Mouse (Mus musculus): Measurements from ENCODE around the gene Rnf26.

Rnf26 gene

GRCm38 (mm10) chr9:44088877-44089608 is 24.3 kb downstream of the Rnf26 start:
- in situ Hi-C loops (cut with MseI, MboI): no loop called here

DNA sequence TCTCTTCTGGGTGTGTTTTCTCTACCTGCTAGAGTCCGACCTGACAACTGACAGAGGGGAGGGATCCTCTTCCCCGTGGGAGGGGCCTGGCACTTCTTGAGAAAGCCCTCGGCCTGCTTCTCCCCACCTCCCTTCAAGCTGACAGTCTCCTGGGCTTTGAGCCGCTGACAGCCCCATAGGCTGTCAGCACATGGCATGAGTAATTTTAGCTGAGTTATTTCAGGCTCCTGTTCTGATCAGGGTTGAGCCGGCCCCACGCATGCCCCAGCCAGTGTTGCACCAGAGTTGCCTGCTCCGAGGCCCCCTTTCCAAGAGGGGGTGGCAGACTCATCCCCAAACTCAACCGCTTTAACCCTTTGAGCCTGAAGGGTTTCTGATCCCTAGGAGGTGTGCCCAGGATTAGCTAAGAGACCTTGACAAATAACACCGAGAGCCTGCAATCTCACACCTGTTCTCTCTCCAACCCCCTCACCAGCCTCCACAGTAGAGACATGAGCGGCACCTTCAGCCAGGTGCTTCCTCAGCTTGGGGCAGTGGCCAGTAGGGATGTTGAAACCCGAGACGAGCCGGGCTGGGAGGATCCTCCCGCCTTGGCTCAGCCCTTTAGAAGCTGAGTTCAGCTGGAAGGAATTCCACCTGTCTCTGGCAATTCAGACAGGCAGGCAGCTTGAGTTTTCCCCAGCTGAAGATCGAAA is 25.4 kb downstream of the Rnf26 start:
- in situ Hi-C loops (cut with MseI, MboI): no loop called here

GRCm38 (mm10) chr9:44086960-44087359 is 26.4 kb downstream of the Rnf26 start:
- in situ Hi-C loops (cut with MseI, MboI): no loop called here

GRCm38 (mm10) chr9:44085741-44086665 is 27.3 kb downstream of the Rnf26 start:
- in situ Hi-C loops (cut with MseI, MboI): no loop called here

DNA sequence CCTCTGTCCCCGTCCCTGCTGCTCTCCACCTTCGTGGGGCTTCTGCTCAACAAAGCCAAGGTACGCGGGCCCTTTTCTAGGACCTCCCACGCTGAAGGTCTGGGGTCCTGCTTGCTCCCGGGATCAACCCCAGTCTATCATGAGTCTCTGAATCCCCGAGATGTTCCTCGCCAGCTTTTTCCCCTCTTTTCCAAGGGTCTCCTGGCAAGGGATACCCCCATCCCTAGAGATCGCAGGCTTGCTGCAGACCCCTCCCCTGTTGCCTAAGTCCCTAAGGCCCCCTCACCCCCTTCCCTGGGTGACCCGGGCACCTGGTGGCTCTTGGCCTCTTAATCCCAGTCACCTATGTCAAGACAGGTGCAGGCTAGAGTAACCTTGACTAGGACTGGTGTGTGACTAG is 28.0 kb downstream of the Rnf26 start:
- in situ Hi-C loops (cut with MseI, MboI): no loop called here

- in situ Hi-C loops (cut with MseI, MboI): no loop called here
Measured at GRCm38 (mm10) chr9:44084659-44085229, 28.6 kb downstream of the Rnf26 start.

DNA sequence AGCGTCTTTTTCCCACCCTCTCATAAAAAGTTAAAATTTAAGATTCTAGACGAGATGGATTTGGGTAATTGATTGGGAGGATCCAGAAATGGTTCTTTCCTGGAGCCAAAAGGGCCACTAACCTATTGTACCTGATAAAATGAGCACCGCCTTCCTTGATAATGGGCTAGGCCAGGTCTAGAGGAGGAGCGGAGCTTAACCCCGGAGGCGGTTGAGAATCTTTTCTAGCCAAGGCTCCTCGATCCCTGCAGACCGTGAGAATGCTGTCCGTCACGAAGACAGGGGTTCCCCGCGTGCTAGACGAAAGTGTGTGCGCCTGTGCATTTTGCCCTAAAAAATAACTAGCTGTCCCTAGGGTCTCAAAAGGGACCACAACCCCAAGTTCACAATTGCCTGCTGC is 29.1 kb downstream of the Rnf26 start:
- in situ Hi-C loops (cut with MseI, MboI): no loop called here

DNA sequence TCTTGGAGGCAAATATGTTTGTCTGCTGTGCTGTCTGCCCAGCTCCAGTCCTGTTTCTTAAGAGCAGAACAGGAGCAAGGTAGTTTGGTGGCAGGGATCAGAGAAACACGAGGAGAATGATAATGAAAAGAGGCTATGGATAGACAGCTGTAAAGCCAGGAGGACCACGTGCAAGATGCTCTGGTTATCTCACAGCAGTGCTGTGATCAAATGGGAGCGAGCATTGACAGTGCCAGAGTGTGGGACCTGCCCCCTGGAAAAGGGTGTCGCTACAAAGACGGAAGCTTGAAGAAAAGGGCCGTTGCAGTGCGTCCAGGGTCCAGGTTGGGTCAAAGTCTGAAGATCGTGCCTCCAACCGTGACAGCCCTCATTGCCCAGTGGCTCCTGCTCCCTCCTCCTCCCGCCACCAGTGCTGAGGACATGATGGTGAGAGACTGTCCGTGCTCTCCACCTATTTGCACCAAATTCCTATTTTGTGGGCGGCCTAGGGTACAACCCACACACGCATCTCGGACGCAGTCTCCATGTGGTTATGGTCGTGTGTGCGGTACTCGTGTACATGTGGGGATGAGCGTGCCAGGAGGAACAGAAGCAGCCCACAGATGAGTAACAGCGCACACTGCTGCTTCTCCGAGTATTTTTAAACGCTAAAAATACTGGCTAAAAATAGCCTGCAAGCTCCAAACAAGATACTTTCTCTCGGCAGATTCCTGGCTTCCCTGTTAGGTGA is 29.8 kb downstream of the Rnf26 start:
- in situ Hi-C loops (cut with MseI, MboI): no loop called here

DNA sequence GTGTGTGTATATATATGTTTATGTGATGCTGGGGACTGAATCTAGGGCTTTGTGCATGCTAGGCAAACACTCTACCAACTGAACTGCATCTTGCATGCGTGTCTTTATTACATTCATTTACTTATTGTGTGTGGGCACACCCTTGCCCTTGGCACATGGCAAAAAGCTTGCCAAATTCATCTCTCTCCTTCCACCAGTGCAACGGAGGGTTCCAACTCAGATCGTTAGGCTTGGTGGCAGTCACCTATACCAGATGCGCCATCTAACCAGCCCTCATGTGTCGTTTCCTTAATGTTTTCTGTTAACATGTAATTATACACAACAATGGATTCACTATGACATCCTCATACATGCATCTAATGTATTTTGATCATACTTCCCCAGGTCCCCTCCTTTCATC is 31.1 kb downstream of the Rnf26 start:
- in situ Hi-C loops (cut with MseI, MboI): no loop called here

DNA sequence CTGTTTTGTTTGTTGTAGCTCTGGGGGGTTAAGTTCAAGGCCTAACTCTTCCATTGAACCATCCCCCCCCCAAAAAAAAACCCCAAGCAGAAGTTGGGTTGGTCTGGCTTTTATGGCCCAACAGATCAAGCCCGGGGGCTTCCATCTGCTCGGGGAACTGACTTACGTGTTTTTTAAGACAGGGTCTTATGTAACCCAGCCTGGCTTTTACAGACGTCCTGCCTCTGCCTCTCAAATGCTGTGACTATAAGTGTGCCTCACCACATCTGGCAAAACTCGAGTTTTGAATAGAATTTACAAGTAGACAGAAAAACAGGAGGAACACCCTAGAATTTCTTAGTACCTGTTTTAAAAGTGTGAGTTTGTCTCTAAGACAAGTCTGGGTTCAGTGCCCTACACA is 31.7 kb downstream of the Rnf26 start:
- in situ Hi-C loops (cut with MseI, MboI): no loop called here

- in situ Hi-C loops (cut with MseI, MboI): no loop called here
Measured at GRCm38 (mm10) chr9:44080953-44081352, 32.4 kb downstream of the Rnf26 start.

DNA sequence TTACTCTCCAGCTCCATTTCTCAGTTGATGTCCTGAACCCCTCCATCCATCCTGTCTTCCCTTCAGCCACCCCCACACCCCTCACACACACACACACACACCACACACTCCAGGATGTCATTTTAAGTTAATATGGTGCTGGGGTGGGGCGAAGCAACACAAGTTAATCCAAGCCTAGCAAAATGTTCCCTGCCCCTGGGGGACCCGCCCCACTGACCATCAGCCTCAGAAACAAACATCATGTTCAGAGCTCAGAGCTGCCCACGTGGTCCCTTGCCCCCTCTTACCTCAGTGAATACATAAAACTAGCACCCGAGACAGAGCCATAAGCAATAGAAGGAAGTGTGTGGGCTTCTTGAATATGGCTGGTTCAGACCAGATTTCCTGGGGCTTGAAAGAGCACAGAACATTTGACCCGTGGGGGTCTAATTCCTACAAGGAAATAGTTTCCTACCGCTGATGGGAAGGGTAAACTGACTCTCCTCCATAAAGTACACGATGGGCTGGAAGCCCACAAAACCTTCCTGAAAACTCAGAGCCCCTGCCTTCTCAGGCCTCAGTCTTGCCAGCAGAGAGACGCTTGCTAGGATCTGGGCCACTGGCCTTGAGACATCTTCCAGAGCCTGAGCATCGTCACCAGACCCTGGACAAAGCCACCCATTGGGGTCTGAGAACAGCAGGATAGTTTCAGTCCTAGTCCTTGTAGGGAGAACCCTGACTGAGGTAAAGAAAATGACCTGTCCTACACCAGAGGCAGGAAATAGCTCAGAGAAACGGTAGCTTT is 33.1 kb downstream of the Rnf26 start:
- in situ Hi-C loops (cut with MseI, MboI): no loop called here

DNA sequence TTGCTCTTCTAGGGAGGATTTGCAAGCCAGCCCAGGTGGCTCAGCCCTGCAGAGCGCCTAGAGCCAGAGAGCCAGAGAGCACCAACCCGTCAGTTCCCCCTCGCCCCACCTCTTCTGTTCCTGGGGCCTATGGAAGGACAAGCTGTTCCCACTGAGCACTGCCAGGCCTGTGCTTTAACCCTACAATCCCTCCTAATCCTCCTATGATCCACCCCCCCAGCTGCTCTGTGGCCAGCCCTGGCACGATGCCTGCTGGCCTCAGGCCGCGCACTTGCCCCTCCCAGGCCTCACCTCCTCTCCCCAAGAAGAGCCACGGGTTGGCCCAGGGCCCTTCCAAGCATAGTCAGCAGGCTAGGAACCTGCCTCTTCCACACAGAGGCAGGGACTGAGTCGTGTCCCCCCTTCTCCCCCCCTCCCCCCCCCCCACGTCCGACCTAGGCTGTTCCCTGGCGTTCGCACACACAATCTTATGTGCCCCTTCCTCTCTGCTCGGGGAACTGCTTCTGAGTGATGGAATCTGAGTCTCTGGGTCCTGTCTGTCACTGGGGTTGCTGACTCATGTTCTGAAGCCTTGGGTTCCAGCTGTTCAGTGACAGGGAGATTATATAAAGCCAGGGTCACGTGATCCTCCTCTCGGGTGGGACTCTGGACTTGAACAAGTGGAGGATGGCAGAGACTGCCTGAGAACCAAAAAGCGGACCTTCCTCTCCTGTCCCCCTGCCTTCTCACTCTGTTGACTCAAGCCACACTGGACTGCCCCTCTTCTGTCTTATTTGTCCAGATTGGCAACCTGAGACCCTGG is 34.2 kb downstream of the Rnf26 start:
- in situ Hi-C loops (cut with MseI, MboI): no loop called here

DNA sequence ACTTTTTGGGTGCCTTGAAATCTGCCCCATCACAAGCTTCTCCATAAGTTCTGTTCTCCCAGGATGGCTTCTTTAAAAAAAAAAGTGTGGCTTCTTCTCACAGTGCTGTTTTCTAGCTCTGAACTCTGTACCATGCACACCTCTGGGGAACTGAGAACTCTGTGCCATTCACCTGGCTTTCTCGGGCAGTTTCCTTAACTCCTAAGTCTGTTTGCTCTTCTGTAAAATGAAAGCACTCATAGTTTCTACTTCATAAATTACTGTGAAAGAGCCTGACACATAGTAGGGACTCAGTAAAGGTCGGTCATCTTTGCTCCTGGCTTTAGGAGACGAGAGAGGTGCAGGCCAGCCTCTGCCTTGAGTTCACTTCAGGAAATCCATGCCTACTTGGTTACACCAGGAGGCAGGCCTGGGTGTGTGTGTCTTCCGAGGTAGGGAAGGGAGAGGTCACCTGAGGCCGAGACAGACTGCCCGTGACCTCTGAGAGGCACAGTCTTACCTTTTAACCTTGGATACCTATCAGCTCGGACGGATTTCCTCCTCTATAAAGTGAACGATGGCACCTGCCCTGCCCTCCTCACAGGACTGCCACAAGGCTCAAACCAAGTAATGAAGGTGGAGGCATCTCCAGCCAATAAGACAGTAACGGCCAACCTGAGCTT is 35.0 kb downstream of the Rnf26 start:
- in situ Hi-C loops (cut with MseI, MboI): no loop called here

- in situ Hi-C loops (cut with MseI, MboI): no loop called here
Measured at GRCm38 (mm10) chr9:44077266-44077910, 35.9 kb downstream of the Rnf26 start.

GRCm38 (mm10) chr9:44076764-44077120 is 36.6 kb downstream of the Rnf26 start:
- in situ Hi-C loops (cut with MseI, MboI): no loop called here

GRCm38 (mm10) chr9:44075996-44076763 is 37.1 kb downstream of the Rnf26 start:
- in situ Hi-C loops (cut with MseI, MboI): no loop called here
